Mouse (Mus musculus): Measurements from ENCODE around the gene Gm38431. TPM values are rescaled to one million over a fixed set of nuclear protein-coding genes. Genes with fewer than 3 reads are reported as not detected.
"Not testable (repeated sequence)": the region's sequence is repeated elsewhere in the genome, so short reads cannot be mapped to it uniquely, and the experiment has no call there.

Gm38431 gene
- total RNA-seq, 2 experiments from 2014 or later = 0.86 to 1.5 TPM

DNA sequence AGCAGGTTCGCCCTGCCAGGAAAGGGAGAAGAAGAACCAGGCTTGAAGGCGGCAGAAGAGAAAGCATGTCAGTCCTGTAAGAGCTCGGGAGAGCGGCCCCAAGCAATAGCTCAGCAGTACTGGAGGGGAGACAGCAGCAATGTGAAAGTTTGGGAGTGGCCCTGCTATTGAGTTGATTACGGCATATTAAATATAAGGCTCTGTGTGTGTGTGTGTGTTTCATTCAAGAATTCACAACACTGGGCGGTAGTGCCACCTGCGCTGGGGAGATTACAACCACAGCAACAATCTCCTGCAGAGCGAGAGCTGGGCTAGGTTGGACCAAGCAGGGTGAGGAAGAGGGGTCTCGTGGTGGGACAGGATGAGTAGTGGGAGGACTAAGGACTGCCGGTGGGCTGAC lies 40.2 kb downstream of the Gm38431 start:
- intact Hi-C loops (cut with DNase I) = no loop called here
- no peak for DNase-seq (ENCODE audit: low spot score)

DNA sequence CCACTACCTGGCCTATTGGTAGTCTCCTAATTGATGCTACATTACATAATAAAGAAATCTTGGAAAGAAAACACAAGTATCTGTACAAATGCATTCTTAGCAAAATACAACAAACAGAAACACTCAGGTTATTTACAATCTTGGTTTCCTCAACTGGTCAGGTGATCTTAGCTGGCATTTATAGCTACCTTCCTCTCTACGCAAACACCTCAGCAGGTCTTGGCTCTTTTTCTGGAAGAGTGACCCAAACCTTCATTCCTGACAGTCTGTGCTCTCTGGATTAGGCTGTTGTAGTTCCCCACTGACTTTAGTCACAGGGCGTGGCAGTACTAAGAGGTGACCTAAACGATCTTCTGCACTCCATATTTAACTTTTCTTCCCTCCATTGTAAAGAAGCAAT lies 46.6 kb downstream of the Gm38431 start:
- no peak for DNase-seq (ENCODE audit: low spot score)
- intact Hi-C loops (cut with DNase I) = no loop called here

DNA sequence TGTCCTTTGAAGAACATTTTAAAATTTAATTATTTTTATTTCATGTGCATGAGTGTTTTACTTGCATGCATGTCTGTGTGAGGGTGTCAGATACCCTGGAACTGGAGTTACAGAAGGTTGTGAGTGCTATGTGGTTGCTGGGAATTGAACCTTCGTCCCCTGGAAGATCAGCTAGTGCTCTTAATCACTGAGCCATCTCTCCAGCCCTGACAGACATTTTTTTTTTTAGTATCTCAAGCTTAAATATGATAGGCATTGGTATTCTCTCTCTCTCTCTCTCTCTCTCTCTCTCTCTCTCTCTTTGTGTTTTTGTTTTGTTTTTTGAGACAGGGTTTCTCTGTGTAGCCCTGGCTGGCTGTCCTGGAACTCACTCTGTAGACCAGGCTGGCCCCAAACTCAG lies 47.0 kb downstream of the Gm38431 start:
- DNase-seq (ENCODE audit: low spot score); intact Hi-C loops (cut with DNase I): not testable (repeated sequence)

DNA sequence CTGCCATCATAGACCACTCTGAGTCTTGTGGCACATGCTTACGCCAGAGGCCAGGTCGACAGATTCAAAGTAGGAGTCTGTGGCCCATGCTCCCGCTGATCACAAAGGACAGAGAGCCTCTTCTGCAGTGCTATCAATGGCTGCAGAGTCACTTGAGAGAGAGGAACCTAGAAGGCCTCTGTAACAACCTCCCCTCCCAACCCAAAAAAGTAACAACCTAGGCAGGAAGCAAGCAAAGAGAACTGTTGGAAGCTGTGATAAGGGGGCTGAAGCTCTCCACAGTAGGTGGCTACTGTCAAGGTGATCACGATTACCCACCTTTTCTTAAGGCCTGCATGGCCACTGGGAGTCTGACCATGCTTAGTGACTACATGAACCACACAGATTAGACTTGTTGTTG lies 48.2 kb downstream of the Gm38431 start:
- intact Hi-C loops (cut with DNase I) = no loop called here
- DNase-seq (ENCODE audit: low spot score) = no peak

DNA sequence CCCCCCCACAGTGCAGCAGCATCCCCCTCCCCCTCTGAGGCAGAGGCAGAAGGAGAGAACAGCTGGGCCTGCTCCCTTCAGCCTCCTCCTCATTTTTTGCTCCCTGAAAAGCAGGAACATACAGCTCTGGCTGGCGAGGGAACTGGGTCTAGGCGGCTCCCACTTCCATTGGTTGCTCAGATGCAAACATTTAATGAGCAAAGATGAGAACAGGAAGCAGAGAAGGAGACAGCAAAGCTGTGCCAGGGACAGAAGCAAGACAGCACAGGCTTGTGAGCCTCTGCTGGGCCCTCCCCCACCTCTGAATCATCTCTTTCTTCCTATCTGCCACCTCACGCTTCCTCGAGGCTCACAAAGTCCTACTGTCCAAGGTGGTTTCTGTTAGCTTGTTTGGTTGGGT lies 50.5 kb downstream of the Gm38431 start:
- intact Hi-C loops (cut with DNase I) = no loop called here
- no peak for DNase-seq (ENCODE audit: low spot score)

DNA sequence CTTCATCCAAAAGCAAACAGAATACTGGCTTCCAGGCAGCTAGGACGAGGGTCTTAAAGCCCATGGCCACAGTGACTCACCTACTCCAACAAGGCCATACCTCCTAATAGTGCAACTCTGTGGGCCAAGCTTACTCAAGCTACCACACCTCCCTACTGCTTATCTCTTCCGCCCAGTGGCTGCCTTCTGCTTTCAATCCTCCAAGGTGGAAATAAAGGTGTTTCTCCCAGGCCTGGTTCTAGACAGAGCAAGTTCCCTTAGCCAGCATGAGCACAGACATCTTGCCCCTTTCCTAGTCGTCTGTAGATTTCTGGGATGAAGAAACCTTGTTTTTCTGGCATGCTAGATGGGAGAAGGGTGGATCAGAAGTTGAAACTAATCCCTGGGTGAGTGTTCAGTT lies 52.0 kb downstream of the Gm38431 start:
- no peak for DNase-seq (ENCODE audit: low spot score)
- intact Hi-C loops (cut with DNase I) = no loop called here

DNA sequence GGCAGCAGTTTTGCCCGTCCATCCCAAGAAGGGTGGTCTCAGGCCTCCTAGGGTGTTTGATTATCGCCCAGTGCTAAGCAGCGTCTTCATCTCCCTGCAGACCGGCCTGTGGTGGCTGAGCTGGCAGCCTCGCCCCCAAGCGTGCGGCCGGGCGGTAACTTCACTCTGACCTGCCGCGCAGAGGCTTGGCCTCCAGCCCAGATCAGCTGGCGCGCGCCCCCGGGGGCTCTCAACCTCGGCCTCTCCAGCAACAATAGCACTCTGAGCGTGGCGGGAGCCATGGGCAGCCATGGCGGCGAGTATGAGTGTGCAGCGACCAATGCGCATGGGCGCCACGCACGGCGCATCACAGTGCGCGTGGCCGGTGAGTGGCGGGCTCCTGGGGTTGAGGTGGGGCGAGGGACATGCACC lies 54.3 kb downstream of the Gm38431 start:
- no peak for DNase-seq (ENCODE audit: low spot score)
- intact Hi-C loops (cut with DNase I) = no loop called here

DNA sequence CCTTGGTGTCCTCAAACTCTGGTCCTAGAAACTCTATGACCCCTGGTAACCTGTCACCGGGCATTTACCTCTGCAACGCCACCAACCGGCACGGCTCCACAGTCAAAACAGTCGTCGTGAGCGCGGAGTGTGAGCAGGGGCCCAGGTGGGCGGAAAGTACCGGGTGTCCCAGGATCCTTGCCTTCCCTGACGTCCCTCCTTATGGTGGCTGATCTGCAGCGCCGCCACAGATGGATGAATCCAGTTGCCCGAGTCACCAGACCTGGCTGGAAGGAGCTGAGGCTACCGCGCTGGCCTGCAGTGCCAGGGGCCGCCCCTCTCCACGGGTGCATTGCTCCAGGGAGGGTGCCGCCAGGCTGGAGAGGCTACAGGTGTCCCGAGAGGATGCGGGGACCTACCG lies 55.1 kb downstream of the Gm38431 start:
- DNase-seq (ENCODE audit: low spot score) = no peak
- intact Hi-C loops (cut with DNase I) = no loop called here

DNA sequence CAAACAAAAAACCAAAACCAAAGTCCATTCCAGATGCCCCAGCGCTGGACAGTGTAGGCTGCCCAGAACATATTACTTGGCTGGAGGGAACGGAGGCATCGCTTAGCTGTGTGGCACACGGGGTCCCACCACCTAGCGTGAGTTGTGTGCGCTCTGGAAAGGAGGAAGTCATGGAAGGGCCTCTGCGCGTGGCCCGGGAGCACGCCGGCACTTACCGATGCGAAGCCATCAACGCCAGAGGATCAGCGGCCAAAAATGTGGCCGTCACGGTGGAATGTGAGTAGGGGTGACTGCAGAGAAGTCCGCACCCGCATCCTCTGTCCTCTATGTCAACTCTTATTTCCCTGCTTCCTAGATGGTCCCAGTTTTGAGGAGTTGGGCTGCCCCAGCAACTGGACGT lies 55.6 kb downstream of the Gm38431 start:
- no peak for DNase-seq (ENCODE audit: low spot score)
- intact Hi-C loops (cut with DNase I) = no loop called here

DNA sequence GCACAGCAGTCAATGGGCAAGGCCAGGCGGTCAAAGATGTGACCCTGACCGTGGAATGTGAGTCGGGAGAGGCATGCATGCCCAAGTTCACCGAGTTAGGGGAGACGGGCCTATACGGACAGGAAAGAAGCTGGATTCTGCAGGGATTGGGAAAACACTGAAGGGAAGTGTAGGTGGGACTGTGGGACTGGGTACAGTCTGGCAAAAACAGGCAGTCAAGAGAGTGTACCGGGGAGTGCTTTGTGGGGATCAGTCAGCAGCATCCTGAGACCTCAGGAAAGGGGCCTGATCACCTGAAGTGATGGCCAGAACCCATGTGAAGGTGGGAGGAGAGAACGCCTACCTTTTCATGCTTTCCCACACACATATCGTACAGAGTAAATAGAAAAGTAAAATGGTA lies 56.2 kb downstream of the Gm38431 start:
- no peak for DNase-seq (ENCODE audit: low spot score)
- intact Hi-C loops (cut with DNase I) = no loop called here

DNA sequence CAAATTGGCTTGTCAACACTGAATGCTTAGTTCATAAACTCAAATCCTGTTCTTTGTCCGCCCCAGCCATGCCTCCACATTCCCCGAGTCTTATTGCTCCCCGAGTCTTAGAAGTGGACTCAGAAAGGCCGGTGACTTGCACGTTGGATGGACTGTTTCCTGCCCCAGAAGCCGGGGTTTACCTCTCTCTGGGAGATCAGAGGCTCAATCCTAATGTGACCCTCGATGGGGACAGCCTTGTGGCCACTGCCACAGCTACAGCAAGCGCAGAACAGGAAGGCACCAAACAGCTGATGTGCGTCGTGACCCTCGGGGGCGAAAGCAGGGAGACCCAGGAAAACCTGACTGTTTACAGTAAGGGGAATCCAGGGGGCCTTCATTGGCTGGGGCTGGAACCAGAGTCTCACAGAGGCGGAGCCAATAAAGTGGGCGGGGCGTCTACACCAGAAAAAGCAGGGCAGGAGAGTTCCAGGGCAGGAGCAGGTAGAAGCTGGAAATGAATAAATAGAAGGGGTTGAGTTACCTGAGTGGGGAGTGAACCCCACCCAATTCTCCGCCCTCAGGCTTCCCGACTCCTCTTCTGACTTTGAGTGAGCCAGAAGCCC lies 57.2 kb downstream of the Gm38431 start:
- no peak for DNase-seq (ENCODE audit: low spot score)
- intact Hi-C loops (cut with DNase I) = loop anchor here (5.0 kb wide), 1 partner anchor 103 kb away; no protein-coding TSS in a partner anchor

DNA sequence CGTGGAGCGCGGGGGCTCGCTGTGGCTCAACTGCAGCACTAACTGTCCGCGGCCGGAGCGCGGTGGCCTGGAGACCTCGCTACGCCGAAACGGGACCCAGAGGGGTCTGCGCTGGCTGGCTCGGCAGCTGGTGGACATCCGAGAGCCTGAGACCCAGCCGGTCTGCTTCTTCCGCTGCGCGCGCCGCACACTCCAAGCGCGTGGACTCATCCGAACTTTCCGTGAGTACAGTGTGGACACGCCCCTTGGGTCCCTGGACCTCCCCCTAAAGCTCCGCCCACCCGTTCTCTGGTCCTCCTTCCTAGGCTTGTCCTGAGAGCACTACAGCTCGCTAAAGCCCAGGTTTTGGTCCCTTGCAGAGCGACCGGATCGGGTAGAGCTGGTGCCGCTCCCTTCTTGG lies 58.7 kb downstream of the Gm38431 start:
- peak; percentile 74 for DNase-seq (ENCODE audit: low spot score)

DNA sequence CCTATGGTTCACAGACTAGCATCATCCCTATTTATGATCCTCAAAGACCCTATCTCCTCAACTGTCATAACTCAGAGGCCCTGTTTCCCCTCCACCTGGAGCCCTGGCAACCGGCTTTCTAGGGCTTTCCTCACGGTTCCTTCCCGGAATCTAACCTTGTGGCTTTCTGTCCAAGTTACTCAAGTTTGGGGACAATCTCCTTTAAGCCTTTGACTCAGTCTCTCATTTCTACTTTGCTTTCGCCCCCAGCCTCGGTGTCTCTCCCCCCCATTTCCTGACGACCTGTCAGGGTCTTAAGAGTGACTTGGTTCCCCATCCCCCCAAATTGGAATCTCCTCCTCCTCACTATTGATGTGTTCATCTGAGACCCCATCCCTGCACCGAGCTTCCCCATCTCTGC lies 59.3 kb downstream of the Gm38431 start:
- DNase-seq (ENCODE audit: low spot score) = no peak
- intact Hi-C loops (cut with DNase I) = loop anchor here (5.0 kb wide), 1 partner anchor 105 kb away; no protein-coding TSS in a partner anchor

More for the DNA sequence above, 58.7 kb downstream of the Gm38431 start:
- intact Hi-C loops (cut with DNase I) = loop anchor here (5.0 kb wide), 1 partner anchor 104 kb away; no protein-coding TSS in a partner anchor

DNA sequence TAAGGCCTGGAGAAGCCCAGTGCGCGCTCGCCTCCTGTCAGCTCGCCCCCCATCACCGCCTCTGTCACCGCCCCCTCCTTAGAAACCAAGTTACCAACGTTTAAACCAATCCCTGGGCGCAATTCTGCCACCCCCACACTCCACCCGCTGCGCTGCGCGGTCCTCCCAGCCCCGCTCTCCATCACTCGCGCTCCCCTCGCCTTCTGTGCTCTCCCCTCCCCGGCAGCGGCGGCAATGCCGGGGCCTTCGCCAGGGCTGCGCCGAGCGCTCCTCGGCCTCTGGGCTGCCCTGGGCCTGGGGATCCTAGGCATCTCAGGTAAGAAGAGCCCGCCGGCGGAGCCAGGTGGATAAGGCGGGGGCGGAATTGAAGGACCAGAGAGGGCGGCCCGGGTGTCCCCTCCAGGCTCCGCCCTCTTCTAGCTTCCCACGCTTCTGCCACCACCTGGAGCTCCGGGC lies 59.9 kb downstream of the Gm38431 start, which contains the start of gene Icam5:
Icam5 (plus strand) TSS at position 178 of the 456 bp plus-strand sequence.
- no peak for DNase-seq (ENCODE audit: low spot score)
- intact Hi-C loops (cut with DNase I) = loop anchor here (5.0 kb wide), 1 partner anchor 105 kb away; no protein-coding TSS in a partner anchor

DNA sequence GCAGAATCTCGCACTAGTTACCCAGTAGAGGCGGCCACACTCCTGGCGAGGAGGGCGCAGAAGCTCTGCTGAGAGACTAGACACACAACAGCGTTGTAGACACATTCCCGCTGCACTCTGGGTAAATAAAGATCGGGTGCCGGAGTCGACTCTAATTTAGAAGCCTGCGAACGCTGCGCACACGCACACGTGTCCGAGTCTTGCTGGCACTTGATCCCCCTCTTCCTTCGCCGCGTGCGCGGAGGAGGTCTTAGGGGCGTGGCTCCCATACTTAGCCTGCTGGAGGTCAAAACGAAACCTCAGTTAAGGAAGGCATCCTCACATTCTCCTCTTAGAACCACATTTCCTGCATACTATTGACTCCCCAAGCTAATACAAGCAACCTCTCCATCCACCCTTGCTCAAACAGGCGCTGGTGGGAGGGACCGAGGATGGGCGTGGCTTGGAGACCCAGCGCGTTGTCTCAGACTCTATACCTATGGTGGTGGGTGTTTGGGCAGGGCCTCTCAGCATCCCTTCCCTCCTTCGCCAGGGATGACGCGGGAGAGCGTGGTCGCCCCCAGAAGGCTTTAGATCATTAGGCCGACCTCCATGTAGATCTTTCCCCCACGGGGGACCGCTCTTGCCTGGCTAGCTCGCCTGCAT lies 60.4 kb downstream of the Gm38431 start:
- peak; percentile 43 for DNase-seq (ENCODE audit: low spot score)
- intact Hi-C loops (cut with DNase I) = loop anchor here (5.0 kb wide), 1 partner anchor 106 kb away; no protein-coding TSS in a partner anchor

DNA sequence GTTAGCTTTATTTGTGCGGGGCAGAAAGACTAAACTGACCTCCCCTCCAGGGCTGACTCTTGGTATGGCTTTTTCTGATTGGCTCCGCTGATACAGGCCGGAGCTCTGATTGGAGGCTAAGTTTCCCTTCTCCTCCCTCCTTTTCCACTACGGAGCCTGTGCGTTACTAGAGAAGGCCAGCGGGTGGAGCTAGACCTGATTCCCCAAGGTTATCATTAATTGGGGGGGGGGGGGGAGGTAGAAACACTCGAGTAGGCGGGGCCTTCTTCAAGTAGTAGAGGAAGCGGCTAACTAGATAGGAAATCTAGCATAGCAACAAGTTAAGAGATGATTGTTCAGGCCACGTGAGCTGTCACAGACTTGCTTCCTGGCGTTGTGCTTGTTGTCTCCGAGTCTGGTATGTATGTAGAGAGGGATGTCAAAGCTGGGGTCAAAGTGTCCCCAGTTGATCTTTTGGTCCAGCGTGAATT lies 61.0 kb downstream of the Gm38431 start:
- intact Hi-C loops (cut with DNase I) = loop anchor here (5.0 kb wide), 1 partner anchor 106 kb away; no protein-coding TSS in a partner anchor
- peak; percentile 79 for DNase-seq (ENCODE audit: low spot score)

DNA sequence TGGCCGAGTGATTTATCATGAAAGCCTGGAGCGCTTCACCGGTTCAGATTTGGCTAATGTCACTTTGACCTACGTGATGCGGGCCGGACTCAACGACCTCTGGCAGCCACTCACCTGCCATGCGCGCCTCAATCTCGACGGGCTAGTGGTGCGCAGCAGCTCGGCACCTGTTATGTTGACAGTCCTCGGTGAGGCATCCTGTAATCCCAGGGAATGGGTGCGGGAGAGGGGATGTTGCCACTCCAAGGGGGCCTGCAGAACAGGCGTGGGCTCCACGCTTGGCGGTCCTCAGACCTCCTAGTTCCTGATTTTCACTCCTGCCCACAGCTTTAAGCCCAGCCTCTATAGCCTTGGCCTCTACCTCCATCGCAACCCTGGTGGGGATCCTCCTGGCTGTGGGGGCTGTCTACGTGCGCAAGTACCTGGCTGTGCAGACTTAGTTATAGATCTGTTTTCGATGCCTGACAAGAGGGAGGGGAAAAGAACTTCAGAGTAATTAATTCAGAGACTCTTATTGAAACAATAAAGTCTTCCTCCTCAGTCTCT lies 61.7 kb downstream of the Gm38431 start:
- intact Hi-C loops (cut with DNase I) = loop anchor here (5.0 kb wide), 1 partner anchor 107 kb away; no protein-coding TSS in a partner anchor
- no peak for DNase-seq (ENCODE audit: low spot score)

DNA sequence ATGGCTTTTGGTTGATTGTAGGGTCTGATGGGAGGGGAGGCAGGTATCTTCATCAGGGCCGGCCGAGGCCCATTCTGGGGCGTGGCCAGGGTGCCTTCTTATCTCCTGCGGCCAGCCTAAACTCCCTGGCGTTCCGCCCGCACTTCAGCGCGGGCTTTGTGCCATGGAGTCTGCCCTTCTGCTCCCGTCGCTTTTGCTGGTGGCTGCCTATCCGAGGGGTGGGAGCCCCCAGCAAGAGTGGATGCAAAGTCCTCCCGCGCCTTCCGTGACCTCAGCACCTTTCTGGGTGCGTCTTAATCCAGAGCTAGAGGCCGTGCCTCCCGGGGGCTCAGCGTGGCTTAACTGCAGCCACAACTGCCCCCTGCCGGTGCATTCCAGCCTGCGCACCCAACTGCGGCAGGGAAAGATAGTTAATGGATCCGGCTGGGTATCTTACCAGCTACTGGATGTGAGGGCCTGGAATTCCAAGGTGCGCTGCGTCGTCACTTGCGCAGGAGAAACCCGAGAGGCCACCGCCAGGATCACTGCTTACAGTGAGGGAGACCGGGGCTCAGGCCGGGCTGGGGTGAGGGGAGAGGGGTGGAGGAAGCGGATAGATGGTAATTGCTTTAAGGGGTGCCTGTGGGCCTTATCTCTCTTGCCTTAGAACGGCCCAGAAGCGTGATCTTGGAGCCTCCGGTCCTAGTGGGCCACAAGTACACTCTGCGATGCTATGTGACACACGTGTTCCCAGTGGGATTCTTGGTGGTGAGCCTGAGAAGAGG lies 62.3 kb downstream of the Gm38431 start, which contains the start of gene Icam4:
Icam4 (plus strand) TSS at position 83 of the 764 bp plus-strand sequence.
- peak; percentile 65 for DNase-seq (ENCODE audit: low spot score)
- intact Hi-C loops (cut with DNase I) = loop anchor here (2.0 to 5.0 kb wide), 2 partner anchors 27 to 108 kb away; partner anchors contain the start of gene Mrpl4

DNA sequence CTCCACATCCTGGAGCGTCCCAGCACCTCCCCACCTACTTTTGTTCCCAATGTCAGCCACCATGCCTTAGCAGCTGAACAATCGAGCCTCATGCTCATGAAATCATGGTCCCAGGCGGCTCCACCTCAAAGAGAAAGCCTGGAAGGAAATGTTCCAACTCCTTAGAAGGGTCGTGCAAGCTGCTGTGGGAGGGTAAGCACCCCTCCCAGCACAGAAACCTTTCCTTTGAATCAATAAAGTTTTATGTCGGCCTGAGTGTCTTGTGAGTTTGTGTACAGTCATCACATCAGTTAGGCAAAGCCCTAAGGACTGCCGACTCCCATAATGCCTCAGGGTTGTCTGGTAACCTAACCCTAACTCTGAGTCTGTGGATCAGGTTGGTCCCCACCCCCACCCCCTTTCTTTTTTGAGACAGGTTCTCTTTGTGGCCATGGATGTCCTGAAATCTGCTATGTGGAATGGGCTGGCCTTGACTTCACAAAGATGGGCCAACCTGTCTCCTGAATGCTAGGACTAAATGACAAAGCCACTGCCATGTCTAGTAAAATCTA lies 63.2 kb downstream of the Gm38431 start:
- DNase-seq (ENCODE audit: low spot score) = no peak
- intact Hi-C loops (cut with DNase I) = loop anchor here (2.0 kb wide), 1 partner anchor 26 kb away; the partner anchor contains the start of gene Mrpl4

Measured in heart, postnatal 25 days (tissue).